Mouse (Mus musculus) lung, adult 2 months (tissue): Measurements from ENCODE around the gene Fam78a.

ENCODE experiments used
- CTCF ChIP-seq: fragments of 200-500 bp; IDR thresholded peaks from 2 replicates; pipeline ENCODE4 v1.5.1; 2011; ENCODE audit warnings: mild to moderate bottlenecking, low read length, control low read depth; ENCODE audit not compliant: insufficient read depth
- POLR2A ChIP-seq: fragments of 200-500 bp; IDR thresholded peaks from 2 replicates; pipeline ENCODE4 v1.6.1; 2011; ENCODE audit warnings: low read depth, mild to moderate bottlenecking, control low read depth, low read length, borderline replicate concordance; ENCODE audit errors: extremely low read depth

GRCm38 (mm10) chr2:32060228-32060805 is 24.3 kb downstream of the Fam78a start:
- TF ChIP-seq POLR2A (no peak), CTCF (no peak)
